In the genomic region with DNA sequence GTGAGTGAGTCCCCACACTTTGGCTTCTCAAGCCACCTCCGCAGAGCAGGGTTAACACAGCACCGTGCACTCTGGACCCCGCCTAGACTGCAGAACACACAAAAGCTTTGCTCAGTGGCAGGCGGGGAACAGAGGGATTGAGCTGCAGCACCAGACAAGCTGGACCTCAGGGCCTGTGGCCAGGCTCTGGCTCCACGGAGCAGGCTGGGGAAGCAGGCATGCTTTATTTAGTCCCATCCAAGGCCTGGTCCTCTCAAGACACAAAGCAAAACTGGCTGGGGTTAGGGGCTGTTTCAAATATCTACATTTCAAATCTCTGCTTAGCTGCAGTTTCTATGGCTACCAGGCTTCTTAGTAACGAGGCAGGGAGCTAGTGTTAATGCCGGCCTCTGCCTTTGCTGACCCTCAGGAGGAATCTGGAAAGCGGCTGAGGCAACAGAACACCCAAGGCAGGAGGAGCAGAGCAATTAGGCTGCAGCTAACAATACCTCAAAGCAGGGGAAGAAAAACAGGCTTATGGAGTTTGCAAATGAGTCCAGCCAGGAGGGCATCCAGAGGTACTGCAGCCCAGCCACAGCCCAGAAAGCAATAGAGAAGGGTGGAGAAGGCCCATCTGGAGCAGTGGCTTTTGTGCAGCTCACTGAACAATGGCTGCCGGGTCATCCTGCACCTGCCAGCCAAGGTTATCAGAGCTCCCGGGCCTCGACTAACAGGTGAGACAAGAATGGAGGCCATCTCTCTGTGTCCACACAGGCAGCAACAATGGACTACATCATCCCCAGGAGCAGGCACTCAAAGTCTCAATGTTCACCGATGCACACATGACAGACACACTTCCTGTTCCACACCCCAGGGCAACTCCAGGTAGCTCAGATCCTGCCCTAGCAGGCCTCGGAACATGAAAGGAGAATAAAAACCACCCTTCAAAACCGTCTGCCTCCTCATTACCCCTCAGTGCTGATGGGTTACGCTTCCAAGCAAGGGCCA, we compare ENCODE assay signal across 9 mouse cellular contexts. TPM values are rescaled to one million over a fixed set of nuclear protein-coding genes. Genes with fewer than 3 reads are reported as not detected.
A peak's percentile ranks its signal among the peaks of the same experiment; 100 is the strongest.
DNase-seq lines count a peak whose midpoint lies in the region; ATAC-seq and TF ChIP-seq lines count a peak whose summit lies in the region.
"Had no signal": no experiment of that assay in that cellular context is flagged by ENCODE, and none has a peak within 500 bp of the region (broad histone marks: within the 10 kb centered on the region; RNA-seq: fewer than 3 reads in every experiment).

No protein-coding gene starts in this region.

- peaks cover 60% of the 10 kb centered on the region for H3K36me3 ChIP-seq in embryonic facial prominence, embryonic 12.5 days
- peaks cover 51% of the 10 kb centered on the region for H3K36me3 ChIP-seq in midbrain, embryonic 13.5 days

- peak overlapping the region; percentile 78 for H3K27ac ChIP-seq in embryonic facial prominence, embryonic 12.5 days
- H3K27ac ChIP-seq in layer of hippocampus, adult 2 months, result peak overlapping the region; percentile 50
- H3K27ac ChIP-seq in midbrain, embryonic 13.5 days, result peak overlapping the region; percentile 96
- H3K27ac ChIP-seq: lung, embryonic 15.5 days had no signal

- no peak overlapping the region for H3K4me2 ChIP-seq in embryonic facial prominence, embryonic 12.5 days (replicated peaks)
- H3K4me2 ChIP-seq in midbrain, embryonic 13.5 days (replicated peaks), result 0 out of 2 replicates have a peak overlapping the region, but pooled peaks have one; percentile 2
- H3K4me2 ChIP-seq: lung, embryonic 15.5 days had no signal

- ATAC-seq in embryonic facial prominence, embryonic 12.5 days (ENCODE audit: insufficient number of reproducible peaks, insufficient read depth, low FRiP score, low TSS enrichment), result peak; percentile 72
- ATAC-seq in midbrain, embryonic 13.5 days, result peak; percentile 87

- no peak overlapping the region for H3K9ac ChIP-seq in embryonic facial prominence, embryonic 12.5 days
- peak overlapping the region; percentile 51 for H3K9ac ChIP-seq in midbrain, embryonic 13.5 days (replicated peaks)
- H3K9ac ChIP-seq: lung, embryonic 15.5 days had no signal

- peaks cover 9% of the 10 kb centered on the region for H3K4me1 ChIP-seq in embryonic facial prominence, embryonic 12.5 days
- H3K4me1 ChIP-seq in midbrain, embryonic 13.5 days (replicated peaks), result peaks cover 23% of the 10 kb centered on the region
- H3K4me1 ChIP-seq: lung, embryonic 15.5 days had no signal

- no peaks in the 10 kb centered on the region for H3K9me3 ChIP-seq in embryonic facial prominence, embryonic 12.5 days
- H3K9me3 ChIP-seq in midbrain, embryonic 13.5 days, result no peaks in the 10 kb centered on the region
- H3K9me3 ChIP-seq: lung, embryonic 15.5 days had no signal

- peak; percentile 61 for TF ChIP-seq CTCF in layer of hippocampus, adult 2 months (conservative IDR thresholded peaks at IDR 0.05)

- H3K4me3 ChIP-seq in embryonic facial prominence, embryonic 12.5 days, result no peak overlapping the region
- H3K4me3 ChIP-seq in layer of hippocampus, adult 2 months, result no peak overlapping the region
- no peak overlapping the region for H3K4me3 ChIP-seq in midbrain, embryonic 13.5 days (replicated peaks)
- H3K4me3 ChIP-seq: lung, embryonic 15.5 days had no signal

- intact Hi-C loops in gastrocnemius, postnatal 14 days (cut with DNase I; ENCODE audit: low total_unique reads), result no loop called here

- no peaks in the 10 kb centered on the region for H3K27me3 ChIP-seq in embryonic facial prominence, embryonic 12.5 days
- no peaks in the 10 kb centered on the region for H3K27me3 ChIP-seq in midbrain, embryonic 13.5 days
- H3K27me3 ChIP-seq: lung, embryonic 15.5 days had no signal

- 43% methylated on average over 15 of the region's 15 CpGs for WGBS in embryonic facial prominence, embryonic 12.5 days
- WGBS in midbrain, embryonic 13.5 days, result 15% methylated on average over 15 of the region's 15 CpGs

- peak; percentile 24 for DNase-seq in cerebellum, adult 9-11 months
- no peak for DNase-seq in cerebellum, adult 11-12 months
- peak; percentile 20 to 55 for DNase-seq in layer of hippocampus, adult 2 months (ENCODE audit: low spot score in 2 of 2)
- no peak for DNase-seq in gastrocnemius, postnatal 14 days
- DNase-seq in testis, postnatal 10 days (ENCODE audit: low spot score), result no peak
- no peak for DNase-seq in spleen, adult 12 weeks (ENCODE audit: low spot score)

RNA-seq across cellular contexts. Expression of gene Gm9803, which starts 3.7 kb away (rescaled TPM):
- 10.2 and 14.4 TPM in 2 replicates for polyA plus RNA-seq in embryonic facial prominence, embryonic 12.5 days (2016; fragmentation: Nextera tagmentation; extraction: Ambion mirVana)
- 10 to 100 TPM; 12.5 to 12.7 TPM for total RNA-seq in layer of hippocampus, adult 2 months (2021)
- polyA plus RNA-seq in midbrain, embryonic 13.5 days (2015; fragmentation: Nextera tagmentation; extraction: Ambion mirVana), result 29.1 and 30.9 TPM in 2 replicates
- 1 to 10 TPM; 6.8 to 8.8 TPM for total RNA-seq in gastrocnemius, postnatal 14 days (2021)

RNA-seq across cellular contexts. Expression of gene 1700021F05Rik, which starts 13.2 kb away (rescaled TPM):
- polyA plus RNA-seq in embryonic facial prominence, embryonic 12.5 days (2016; fragmentation: Nextera tagmentation; extraction: Ambion mirVana), result 59.2 and 60.0 TPM in 2 replicates
- 10 to 100 TPM; 41.3 to 44.9 TPM for total RNA-seq in layer of hippocampus, adult 2 months (2021)
- 68.4 and 70.7 TPM in 2 replicates for polyA plus RNA-seq in midbrain, embryonic 13.5 days (2015; fragmentation: Nextera tagmentation; extraction: Ambion mirVana)
- total RNA-seq in gastrocnemius, postnatal 14 days (2021), result 100 to 1,000 TPM in 1 of 2 experiments, 10 to 100 TPM in 1; 97.7 to 103 TPM

RNA-seq across cellular contexts. Expression of gene Bend3, which starts 48.9 kb away (rescaled TPM):
- polyA plus RNA-seq in embryonic facial prominence, embryonic 12.5 days (2016; fragmentation: Nextera tagmentation; extraction: Ambion mirVana), result 6.4 and 6.6 TPM in 2 replicates
- total RNA-seq in layer of hippocampus, adult 2 months (2021), result 1 to 10 TPM; 5.2 to 6.2 TPM
- 4.2 TPM in 2 replicates for polyA plus RNA-seq in midbrain, embryonic 13.5 days (2015; fragmentation: Nextera tagmentation; extraction: Ambion mirVana)
- 1 to 10 TPM; 3.7 to 4.8 TPM for total RNA-seq in gastrocnemius, postnatal 14 days (2021)

RNA-seq across cellular contexts. Expression of gene Cd24a, which starts 50.5 kb away (rescaled TPM):
- polyA plus RNA-seq in embryonic facial prominence, embryonic 12.5 days (2016; fragmentation: Nextera tagmentation; extraction: Ambion mirVana), result 376 TPM in 2 replicates
- 10 to 100 TPM in 1 of 2 experiments, 1 to 10 TPM in 1; 7.3 to 10.2 TPM for total RNA-seq in layer of hippocampus, adult 2 months (2021)
- 921 and 994 TPM in 2 replicates for polyA plus RNA-seq in midbrain, embryonic 13.5 days (2015; fragmentation: Nextera tagmentation; extraction: Ambion mirVana)
- 10 to 100 TPM; 27.6 to 41.4 TPM for total RNA-seq in gastrocnemius, postnatal 14 days (2021)

Comparison
In these comparisons a context has a peak if more than half of its experiments do, and no peak if none do; other contexts are left out.
1. DNase-seq: peak in cerebellum, adult 9-11 months (single experiment) and layer of hippocampus, adult 2 months (2 of 2); none in cerebellum, adult 11-12 months (single experiment), gastrocnemius, postnatal 14 days (single experiment), testis, postnatal 10 days (single experiment) and spleen, adult 12 weeks (single experiment).
2. Peak in every context shown above with its lines, with median percentiles within 50 percentile points of each other: H3K27ac ChIP-seq.